Mouse (Mus musculus): ENCODE data around the gene Smarca2.

- TF ChIP-seq POLR2A (IDR thresholded peaks at IDR 0.05; ENCODE audit: borderline replicate concordance, insufficient read depth, low read length) (no peak), CTCF (IDR thresholded peaks at IDR 0.05; ENCODE audit: borderline replicate concordance, insufficient read depth, low read depth, low read length) (no peak)
These were observed 35.9 kb upstream of the Smarca2 start for GRCm38 (mm10) chr19:26568941-26569340.
